Mouse (Mus musculus) small intestine, adult 2 months (tissue): ENCODE results near the gene Mustn1.

Experiments
- CTCF ChIP-seq: fragments of 200-500 bp; IDR thresholded peaks from 2 replicates; pipeline ENCODE4 v1.5.1; 2012; ENCODE audit warnings: low read depth, mild to moderate bottlenecking, control low read depth, inconsistent platforms, low read length, moderate library complexity, mixed read lengths; ENCODE audit not compliant: insufficient replicate concordance, insufficient read length; ENCODE audit errors: extremely low read depth
- POLR2A ChIP-seq: fragments of 200-500 bp; IDR thresholded peaks from 2 replicates; pipeline ENCODE4 v1.6.1; 2012; ENCODE audit warnings: low read depth, mild to moderate bottlenecking, control low read depth, inconsistent platforms, low read length, moderate library complexity

DNA sequence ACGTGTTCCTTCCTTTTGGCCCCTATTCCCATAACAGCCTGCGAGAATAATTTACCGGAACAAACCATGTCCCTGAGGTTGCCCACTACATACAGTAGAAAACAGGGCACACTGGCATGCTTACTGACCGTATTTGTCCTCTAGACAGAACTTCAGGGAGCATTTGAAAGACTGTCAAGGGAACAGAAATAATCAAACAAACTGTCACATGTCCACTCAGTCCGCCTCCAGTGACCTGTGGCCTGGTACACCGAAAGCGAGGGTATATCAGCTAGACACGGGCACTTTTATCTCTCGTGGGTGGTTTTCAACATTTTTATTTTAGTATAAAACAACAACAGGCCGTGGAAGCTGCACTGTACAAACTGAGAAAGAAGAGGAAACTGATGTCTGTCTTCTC is 10.2 kb upstream of the Mustn1 start:
- TF ChIP-seq POLR2A: no peak
- TF ChIP-seq CTCF: no peak
